Mouse (Mus musculus) lung, embryonic 15.5 days (tissue): ENCODE results near the gene Atxn2. TPM values are rescaled to one million over a fixed set of nuclear protein-coding genes. Genes with fewer than 3 reads are reported as not detected.
A peak's percentile ranks its signal among the peaks of the same experiment; 100 is the strongest.

Experiments used
- ATAC-seq: fragments of 200-750 bp; cut with Nextera tagmentation; 2 replicates; pipeline ENCODE4 v1.8.0; 2017; ENCODE audit warnings: moderate number of reproducible peaks, borderline replicate concordance; ENCODE audit not compliant: low FRiP score, low TSS enrichment; ENCODE audit errors: extremely low read depth
- H3K27ac ChIP-seq: fragments of 300-500 bp; sonication (generic); 2 replicates; pipeline ENCODE4 v1.5.1; 2015; ENCODE audit warnings: moderate library complexity, mild to moderate bottlenecking, inconsistent platforms
- H3K27me3 ChIP-seq: fragments of 300-500 bp; sonication (generic); 2 replicates; pipeline ENCODE4 v1.6.1; 2015; ENCODE audit warnings: inconsistent platforms
- H3K36me3 ChIP-seq: fragments of 300-500 bp; sonication (generic); 2 replicates; pipeline ENCODE4 v1.6.1; 2015; ENCODE audit warnings: inconsistent platforms
- H3K4me1 ChIP-seq: fragments of 300-500 bp; sonication (generic); 2 replicates; pipeline ENCODE4 v1.6.1; 2015; ENCODE audit warnings: inconsistent platforms
- H3K4me2 ChIP-seq: fragments of 300-500 bp; sonication (generic); 2 replicates; pipeline ENCODE4 v1.6.1; 2015; ENCODE audit warnings: inconsistent platforms, mild to moderate bottlenecking, moderate library complexity
- H3K4me3 ChIP-seq: fragments of 300-500 bp; sonication (generic); 2 replicates; pipeline ENCODE4 v1.5.1; 2015; ENCODE audit warnings: mild to moderate bottlenecking, inconsistent platforms
- H3K9ac ChIP-seq: fragments of 300-500 bp; sonication (generic); 2 replicates; pipeline ENCODE4 v1.6.1; 2015; ENCODE audit warnings: inconsistent platforms
- H3K9me3 ChIP-seq: fragments of 300-500 bp; sonication (generic); 2 replicates; pipeline ENCODE4 v1.6.1; 2016; ENCODE audit warnings: inconsistent platforms
- WGBS: fragments of 180-500 bp; shearing (Covaris S2); methylation state at CpG from one replicate; pipeline ENCODE4 v1.1.7; 2015; 5-methylcytosine and 5-hydroxymethylcytosine counted together
- polyA plus RNA-seq: library from polyadenylated mRNA; unstranded; fragments of >200 nt; fragmentation: Nextera tagmentation; extraction: Ambion mirVana; gene quantifications from 2 replicates; pipeline ENCODE4 v1.2.1, GENCODE M21; 2015

The Atxn2 gene
- polyA plus RNA-seq, 1 experiment from 2014 or later = 60.8 TPM

DNA sequence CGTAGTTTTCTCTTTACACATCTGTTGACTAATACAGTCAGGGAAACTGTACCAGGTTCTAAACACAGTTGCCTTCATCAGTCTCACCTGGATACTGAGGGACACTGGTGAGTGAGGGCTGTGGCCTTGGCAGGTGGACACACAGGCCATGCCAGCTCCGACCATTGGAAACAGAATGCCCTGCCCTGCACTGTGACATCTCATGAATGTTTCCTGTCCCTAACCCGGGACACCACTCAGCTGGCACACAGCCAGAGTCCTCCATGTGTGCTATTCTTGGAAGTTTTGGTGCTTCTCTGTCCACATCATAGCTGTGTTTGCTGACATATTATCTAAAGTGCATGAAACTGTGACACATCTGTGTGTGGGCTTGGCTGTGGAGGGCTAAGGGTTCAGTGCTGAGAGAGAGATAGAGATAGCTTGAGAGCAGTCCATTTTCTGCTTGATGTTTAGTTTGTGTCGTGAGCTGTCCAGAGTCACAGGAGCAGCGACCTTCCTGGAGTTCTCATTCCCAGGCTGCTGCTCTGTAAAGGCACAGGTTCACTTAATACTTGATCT, 98.6 kb downstream of the Atxn2 start:
- ATAC-seq = no peak
- Histone ChIP-seq H3K4me3 (no peak overlapping the region), H3K9ac (no peak overlapping the region), H3K27me3 (no peaks in the 10 kb centered on the region), H3K36me3 (peaks cover 52% of the 10 kb centered on the region), H3K4me2 (no peak overlapping the region), H3K9me3 (no peaks in the 10 kb centered on the region), H3K27ac (no peak overlapping the region), H3K4me1 (peaks cover 7% of the 10 kb centered on the region; the same call in 1 of the 2 replicates)
- WGBS = 42% methylated on average over 5 of the region's 5 CpGs

DNA sequence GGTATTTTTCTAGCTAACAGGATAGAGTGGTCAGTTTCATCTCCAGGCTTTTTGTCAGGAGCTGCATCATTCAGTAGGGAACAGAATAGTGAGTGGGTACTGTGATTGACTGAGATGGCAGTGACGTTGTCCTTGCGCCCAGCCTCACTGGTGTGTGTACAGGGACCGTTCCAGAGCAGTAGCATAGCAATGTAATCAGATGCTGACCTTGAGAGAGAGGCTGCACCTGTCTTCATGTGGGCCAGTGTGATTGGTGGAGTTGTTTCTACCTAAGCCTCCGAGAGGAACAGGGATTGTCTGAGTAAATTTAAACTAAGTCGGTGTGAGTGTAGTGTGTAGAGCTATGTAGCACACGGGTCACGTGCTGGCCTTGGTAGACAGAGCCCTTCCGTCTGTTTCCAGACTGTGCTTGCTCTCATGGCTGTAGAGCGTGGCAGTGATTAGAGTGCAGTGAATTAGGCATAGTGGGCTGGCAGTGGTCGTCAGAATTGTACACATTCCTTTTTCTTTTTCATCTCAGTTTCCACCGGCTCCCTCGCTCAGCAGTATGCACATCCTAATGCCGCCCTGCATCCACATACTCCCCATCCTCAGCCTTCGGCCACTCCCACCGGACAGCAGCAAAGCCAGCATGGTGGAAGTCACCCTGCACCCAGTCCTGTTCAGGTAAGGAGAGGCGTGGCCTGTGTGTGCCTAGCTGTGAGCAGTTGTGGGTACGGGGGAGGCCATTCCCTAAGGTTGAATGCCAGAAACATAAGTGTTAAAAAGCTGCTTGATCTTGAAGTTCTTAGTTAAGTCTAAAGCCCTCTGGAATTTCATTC, 99.4 kb downstream of the Atxn2 start:
- no peak overlapping the region for H3K4me2 ChIP-seq
- peaks cover 56% of the 10 kb centered on the region for H3K36me3 ChIP-seq
- peaks cover 7% of the 10 kb centered on the region; the same call in 1 of the 2 replicates for H3K4me1 ChIP-seq
- no peaks in the 10 kb centered on the region for H3K27me3 ChIP-seq
- H3K27ac ChIP-seq = no peak overlapping the region
- H3K9ac ChIP-seq = no peak overlapping the region
- no peak overlapping the region for H3K4me3 ChIP-seq
- no peaks in the 10 kb centered on the region for H3K9me3 ChIP-seq
- 87% methylated on average over 17 of the region's 17 CpGs for WGBS
- ATAC-seq = no peak

DNA sequence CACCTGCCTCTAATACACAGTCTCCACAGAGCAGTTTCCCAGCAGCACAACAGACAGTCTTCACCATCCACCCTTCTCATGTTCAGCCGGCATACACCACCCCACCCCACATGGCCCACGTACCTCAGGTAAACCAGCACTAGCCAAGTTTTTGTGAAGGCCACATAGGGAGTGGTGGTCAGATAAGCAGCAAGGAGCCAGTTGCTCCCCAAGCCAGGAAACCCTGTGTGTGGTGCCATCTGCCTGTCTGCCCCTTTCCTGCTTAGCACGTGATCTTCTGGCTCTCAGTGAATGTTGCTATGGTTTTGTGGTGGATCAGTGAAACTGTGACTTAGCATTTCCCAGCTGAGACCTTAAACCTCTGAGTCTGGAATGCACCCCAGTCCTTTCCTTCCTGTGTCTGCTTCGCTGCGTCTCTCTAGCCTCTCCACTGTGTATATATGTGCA, 100.4 kb downstream of the Atxn2 start:
- H3K36me3 ChIP-seq = peaks cover 59% of the 10 kb centered on the region
- H3K27me3 ChIP-seq = no peaks in the 10 kb centered on the region
- no peak for ATAC-seq
- H3K4me1 ChIP-seq = peaks cover 7% of the 10 kb centered on the region; the same call in 1 of the 2 replicates
- 81% methylated on average over 5 of the region's 5 CpGs for WGBS
- H3K9me3 ChIP-seq = no peaks in the 10 kb centered on the region
- peak overlapping the region; percentile 9; the same call in 1 of the 2 replicates for H3K27ac ChIP-seq
- no peak overlapping the region for H3K4me3 ChIP-seq
- no peak overlapping the region for H3K9ac ChIP-seq
- H3K4me2 ChIP-seq = no peak overlapping the region

DNA sequence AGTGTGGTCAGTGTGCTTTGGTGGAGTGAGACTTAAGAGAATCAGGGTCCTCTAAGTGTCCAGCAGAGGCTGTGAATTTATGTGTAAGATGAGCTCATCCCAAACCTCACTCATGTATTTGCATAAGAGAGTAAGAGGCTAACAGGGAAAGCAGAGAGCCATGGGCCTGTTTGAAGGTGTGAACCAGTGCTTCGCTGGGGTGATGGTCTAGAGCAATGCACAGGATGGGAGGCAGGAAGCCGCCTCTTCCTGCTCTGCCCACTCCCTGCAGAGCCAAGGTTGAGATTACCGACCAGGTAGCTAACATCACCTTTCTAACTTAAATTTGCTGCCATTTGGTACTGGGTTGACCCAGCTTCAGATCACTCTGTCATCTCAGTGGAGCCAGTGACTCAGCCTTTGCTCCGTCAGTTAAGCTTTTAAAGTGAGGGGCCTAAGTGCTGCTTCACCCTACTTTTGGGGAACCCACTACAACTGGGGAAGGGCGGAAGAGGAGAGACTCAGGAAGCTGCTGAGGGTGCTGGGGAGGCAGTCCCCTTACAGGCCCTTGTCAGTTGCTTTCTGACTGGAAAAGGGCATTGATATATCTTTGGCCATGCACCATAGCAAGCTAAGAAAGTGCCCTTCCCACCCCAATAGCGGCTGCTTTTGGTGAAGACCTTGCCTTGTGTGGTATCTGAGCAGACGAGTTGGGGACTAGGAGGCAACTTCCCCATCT, 101.5 kb downstream of the Atxn2 start:
- Histone ChIP-seq H3K27ac (0 out of 2 replicates have a peak overlapping the region, but pooled peaks have one; percentile 9), H3K4me3 (no peak overlapping the region), H3K4me1 (peaks cover 7% of the 10 kb centered on the region; the same call in 1 of the 2 replicates), H3K36me3 (peaks cover 71% of the 10 kb centered on the region), H3K9me3 (no peaks in the 10 kb centered on the region), H3K27me3 (no peaks in the 10 kb centered on the region), H3K4me2 (no peak overlapping the region), H3K9ac (no peak overlapping the region)
- 72% methylated on average over 7 of the region's 7 CpGs for WGBS
- no peak for ATAC-seq

DNA sequence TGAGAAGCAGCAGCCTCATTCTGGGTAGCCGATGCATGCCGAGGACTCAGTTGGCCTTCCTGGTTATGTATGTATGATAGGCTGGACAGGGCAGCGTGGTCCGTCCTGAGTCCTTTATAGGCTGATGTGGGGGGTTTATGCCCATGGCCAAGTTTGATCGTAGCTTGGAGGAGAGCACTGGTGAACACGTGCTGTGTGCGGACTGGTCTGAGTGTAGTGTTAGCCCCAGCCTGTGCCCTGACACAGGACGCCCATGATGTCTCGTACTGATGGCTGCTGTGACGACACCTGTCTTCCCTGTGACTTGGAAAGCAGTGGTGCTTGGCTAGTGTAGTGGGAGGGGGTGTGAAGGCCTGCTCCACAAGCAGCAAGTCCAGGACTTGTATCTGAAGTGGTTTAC, 102.6 kb downstream of the Atxn2 start:
- no peak overlapping the region for H3K27ac ChIP-seq
- no peaks in the 10 kb centered on the region for H3K27me3 ChIP-seq
- no peak for ATAC-seq
- peaks cover 7% of the 10 kb centered on the region; the same call in 1 of the 2 replicates for H3K4me1 ChIP-seq
- no peak overlapping the region for H3K4me2 ChIP-seq
- 91% methylated on average over 10 of the region's 10 CpGs for WGBS
- no peaks in the 10 kb centered on the region for H3K9me3 ChIP-seq
- no peak overlapping the region for H3K9ac ChIP-seq
- no peak overlapping the region for H3K4me3 ChIP-seq
- H3K36me3 ChIP-seq = peaks cover 79% of the 10 kb centered on the region

DNA sequence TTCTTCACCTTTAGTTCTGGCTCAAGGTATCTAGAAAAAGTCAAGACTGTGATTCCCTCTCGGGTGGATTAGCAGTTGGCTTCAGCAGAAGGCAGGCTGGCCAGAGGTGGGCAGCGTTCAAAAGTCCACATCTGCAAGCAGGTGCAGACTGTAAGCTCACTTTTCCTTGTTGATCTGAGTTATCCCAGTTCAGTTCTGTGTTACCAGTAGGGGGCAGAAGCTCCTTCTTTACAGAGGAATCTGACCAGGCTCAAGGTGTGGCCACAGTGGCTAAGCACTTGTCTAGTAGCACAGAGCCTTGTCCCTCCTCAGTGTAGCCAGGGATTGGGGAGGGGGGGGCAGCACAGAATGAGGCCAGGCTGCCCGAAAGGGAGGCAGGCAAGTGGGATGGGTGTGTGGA, 103.9 kb downstream of the Atxn2 start:
- Histone ChIP-seq H3K27ac (no peak overlapping the region), H3K4me3 (no peak overlapping the region), H3K4me1 (no peaks in the 10 kb centered on the region; the same call in 1 of the 2 replicates), H3K36me3 (peaks cover 91% of the 10 kb centered on the region), H3K4me2 (no peak overlapping the region), H3K27me3 (no peaks in the 10 kb centered on the region), H3K9me3 (no peaks in the 10 kb centered on the region), H3K9ac (no peak overlapping the region)
- no peak for ATAC-seq
- WGBS = 62% methylated on average over 3 of the region's 3 CpGs

DNA sequence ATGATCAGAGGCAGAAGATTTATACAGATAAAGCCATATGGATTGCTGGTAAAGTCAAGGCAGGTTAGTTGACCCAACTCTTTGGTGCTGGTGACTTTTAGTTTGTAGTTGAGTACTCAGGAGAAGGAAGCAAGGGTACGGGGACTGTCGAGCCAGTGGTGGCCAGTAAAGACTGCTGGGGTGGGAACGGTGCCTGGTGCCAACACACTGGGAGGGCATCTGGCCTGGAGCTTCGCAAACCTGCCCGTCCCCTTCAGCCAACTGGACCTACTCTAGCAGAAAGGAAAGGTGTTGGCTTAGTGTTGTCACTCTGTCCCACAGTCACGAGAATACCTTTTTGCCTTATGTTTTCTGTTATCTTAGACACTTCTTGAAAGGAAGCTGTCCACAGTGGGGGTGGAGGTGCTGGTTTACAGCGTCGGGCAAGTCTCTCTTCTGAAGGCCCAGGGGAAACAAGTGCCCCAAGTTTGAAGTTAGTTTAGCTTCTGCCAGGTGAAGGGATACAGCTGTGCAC, 104.8 kb downstream of the Atxn2 start:
- Histone ChIP-seq H3K9me3 (no peaks in the 10 kb centered on the region), H3K4me3 (no peak overlapping the region), H3K4me1 (0 out of 2 replicates have a peak, but pooled peaks cover 3% of the 10 kb centered on the region), H3K9ac (no peak overlapping the region), H3K36me3 (peaks cover 93% of the 10 kb centered on the region), H3K27ac (no peak overlapping the region), H3K4me2 (no peak overlapping the region), H3K27me3 (no peaks in the 10 kb centered on the region)
- ATAC-seq = no peak
- WGBS = 77% methylated on average over 8 of the region's 8 CpGs

DNA sequence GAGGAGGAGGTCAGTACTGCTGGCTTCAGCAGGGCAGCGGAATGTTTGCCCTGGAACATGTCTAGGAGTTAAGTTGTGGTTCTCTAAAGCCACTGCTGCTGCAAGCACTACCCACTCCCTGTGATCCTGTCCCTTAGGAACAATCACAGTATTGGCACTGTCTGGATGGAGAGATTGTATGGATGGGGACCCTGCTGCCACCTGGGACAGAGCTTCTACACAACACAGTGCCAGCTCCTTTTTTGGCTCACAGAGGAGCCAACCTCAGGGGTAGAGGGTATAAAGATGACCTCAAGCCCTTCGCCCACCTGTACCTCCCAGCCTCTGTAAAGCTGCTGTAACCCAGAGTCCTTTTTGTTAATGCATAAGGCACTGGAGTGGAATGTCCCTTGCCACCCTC, 105.5 kb downstream of the Atxn2 start:
- H3K4me3 ChIP-seq = no peak overlapping the region
- no peak overlapping the region for H3K9ac ChIP-seq
- peaks cover 92% of the 10 kb centered on the region for H3K36me3 ChIP-seq
- H3K9me3 ChIP-seq = no peaks in the 10 kb centered on the region
- H3K27me3 ChIP-seq = no peaks in the 10 kb centered on the region
- H3K4me1 ChIP-seq = 0 out of 2 replicates have a peak, but pooled peaks cover 3% of the 10 kb centered on the region
- H3K4me2 ChIP-seq = no peak overlapping the region
- no peak for ATAC-seq
- H3K27ac ChIP-seq = no peak overlapping the region
- 88% methylated on average over 2 of the region's 2 CpGs for WGBS

DNA sequence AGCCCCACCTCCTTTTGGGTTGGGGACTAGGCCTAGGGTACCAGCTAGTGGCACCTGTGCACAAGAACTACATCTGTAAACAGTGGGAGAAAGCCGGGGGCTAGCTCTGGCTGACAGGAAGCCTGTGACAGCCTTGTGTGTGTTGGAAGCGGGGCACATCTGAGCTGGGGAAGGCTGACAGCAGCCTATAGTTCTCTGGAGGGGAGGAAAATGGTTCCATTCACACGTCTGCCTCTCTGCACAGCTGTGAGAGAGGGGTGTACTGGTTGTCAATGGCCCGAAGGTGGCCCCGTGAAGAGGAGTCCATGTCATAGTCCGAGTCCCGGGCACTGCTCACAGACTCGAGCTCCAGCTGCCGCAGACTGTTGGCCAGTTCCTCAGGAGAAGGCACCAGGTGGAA, 106.4 kb downstream of the Atxn2 start:
- WGBS = 78% methylated on average over 9 of the region's 9 CpGs

DNA sequence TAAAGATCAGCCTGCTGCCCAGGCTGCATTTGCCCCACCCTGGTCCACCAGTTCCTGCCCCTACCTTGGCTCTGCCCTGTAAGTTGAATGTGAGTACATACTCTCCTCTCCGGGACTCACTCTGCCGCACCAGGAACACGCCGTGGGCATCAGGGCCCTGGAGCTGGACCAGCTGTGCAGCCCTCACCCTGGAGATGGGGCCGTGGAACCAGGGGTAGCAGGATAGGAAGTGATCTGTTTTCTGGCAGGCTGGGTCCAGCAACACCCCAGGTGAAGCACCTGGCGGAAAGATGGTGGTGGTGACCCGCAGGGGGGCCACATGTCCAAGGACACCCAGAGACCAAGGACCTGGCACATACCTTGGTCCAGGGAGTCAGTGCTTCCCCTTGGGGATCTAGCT, 107.3 kb downstream of the Atxn2 start:
- Histone ChIP-seq H3K4me2 (no peak overlapping the region), H3K27ac (no peak overlapping the region), H3K4me3 (no peak overlapping the region), H3K36me3 (peaks cover 83% of the 10 kb centered on the region), H3K4me1 (0 out of 2 replicates have a peak, but pooled peaks cover 3% of the 10 kb centered on the region), H3K27me3 (no peaks in the 10 kb centered on the region), H3K9me3 (no peaks in the 10 kb centered on the region), H3K9ac (no peak overlapping the region)
- WGBS = 92% methylated on average over 7 of the region's 7 CpGs
- ATAC-seq = no peak

More for the DNA sequence above, 106.4 kb downstream of the Atxn2 start:
- no peak overlapping the region for H3K27ac ChIP-seq
- peaks cover 86% of the 10 kb centered on the region for H3K36me3 ChIP-seq
- H3K4me3 ChIP-seq = no peak overlapping the region
- H3K4me2 ChIP-seq = no peak overlapping the region
- no peaks in the 10 kb centered on the region for H3K9me3 ChIP-seq
- no peaks in the 10 kb centered on the region for H3K27me3 ChIP-seq
- H3K4me1 ChIP-seq = 0 out of 2 replicates have a peak, but pooled peaks cover 3% of the 10 kb centered on the region
- ATAC-seq = no peak
- no peak overlapping the region for H3K9ac ChIP-seq

DNA sequence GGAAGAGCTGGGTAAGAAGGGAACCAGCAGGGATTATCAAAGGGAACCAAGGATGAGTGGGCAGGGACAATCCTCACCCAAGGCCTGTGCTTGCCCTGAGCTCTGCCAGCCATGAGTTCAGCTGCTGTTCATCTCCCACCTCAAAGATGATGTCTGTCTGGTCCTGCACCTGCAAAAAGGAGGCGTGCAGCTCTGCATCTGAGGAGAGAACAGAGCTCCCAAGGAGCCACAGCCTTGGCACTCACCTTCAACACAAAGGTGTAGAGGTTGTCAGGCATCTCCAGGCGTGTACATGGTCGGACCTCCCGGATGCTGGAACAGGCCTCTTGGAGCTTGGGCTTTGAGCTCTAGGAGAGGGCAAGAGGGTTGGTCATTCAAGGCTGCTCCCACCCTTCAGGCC, 107.7 kb downstream of the Atxn2 start:
- 0 out of 2 replicates have a peak, but pooled peaks cover 3% of the 10 kb centered on the region for H3K4me1 ChIP-seq
- 87% methylated on average over 4 of the region's 4 CpGs for WGBS
- no peaks in the 10 kb centered on the region for H3K27me3 ChIP-seq
- no peaks in the 10 kb centered on the region for H3K9me3 ChIP-seq
- ATAC-seq = no peak
- H3K9ac ChIP-seq = no peak overlapping the region
- H3K36me3 ChIP-seq = peaks cover 78% of the 10 kb centered on the region
- H3K4me2 ChIP-seq = no peak overlapping the region
- no peak overlapping the region for H3K27ac ChIP-seq
- H3K4me3 ChIP-seq = no peak overlapping the region
